Mouse (Mus musculus): ENCODE measurements around the gene Cartpt. TPM values are rescaled to one million over a fixed set of nuclear protein-coding genes. Genes with fewer than 3 reads are reported as not detected.
"Not testable (repeated sequence)": the region's sequence is repeated elsewhere in the genome, so short reads cannot be mapped to it uniquely, and the experiment has no call there.

Cartpt gene
- polyA plus RNA-seq, 1 experiment from 2014 or later: 0.33 TPM

GRCm38 (mm10) chr13:99857879-99858278, 43.0 kb downstream of the Cartpt start:
- Histone ChIP-seq H3K4me1 (ENCODE audit: insufficient read depth) (no peaks in the 10 kb centered on the region), H3K9me3 (ENCODE audit: low read depth, low read length) (no peaks in the 10 kb centered on the region), H3K4me3 (ENCODE audit: low read depth, low read length) (no peak overlapping the region), H3K27me3 (ENCODE audit: insufficient read depth, low read length) (no peaks in the 10 kb centered on the region), H3K4me2 (no peak overlapping the region), H3K36me3 (ENCODE audit: insufficient read depth) (no peaks in the 10 kb centered on the region), H3K27ac (ENCODE audit: low read depth) (no peak overlapping the region), H3K9ac (no peak overlapping the region)
- ATAC-seq (ENCODE audit: insufficient read depth) (peak; percentile 44; the same call in 1 of the 2 replicates), DNase-seq (peak; percentile 75)
- 44% methylated on average over 2 of the region's 2 CpGs for WGBS
- TF ChIP-seq CTCF (IDR thresholded peaks at IDR 0.05; ENCODE audit: low read depth): no peak

- Histone ChIP-seq H3K4me3 (ENCODE audit: low read depth, low read length) (no peak overlapping the region), H3K4me1 (ENCODE audit: insufficient read depth) (no peaks in the 10 kb centered on the region), H3K9me3 (ENCODE audit: low read depth, low read length) (no peaks in the 10 kb centered on the region), H3K9ac (no peak overlapping the region), H3K36me3 (ENCODE audit: insufficient read depth) (no peaks in the 10 kb centered on the region), H3K4me2 (no peak overlapping the region), H3K27ac (ENCODE audit: low read depth) (no peak overlapping the region), H3K27me3 (ENCODE audit: insufficient read depth, low read length) (no peaks in the 10 kb centered on the region)
- 79% methylated on average over 9 of the region's 9 CpGs for WGBS
- ATAC-seq (ENCODE audit: insufficient read depth): no peak
- no peak for DNase-seq
- TF ChIP-seq CTCF (IDR thresholded peaks at IDR 0.05; ENCODE audit: low read depth): no peak
Measured at GRCm38 (mm10) chr13:99857336-99857735, 43.6 kb downstream of the Cartpt start.

GRCm38 (mm10) chr13:99855229-99855628, 45.7 kb downstream of the Cartpt start:
- ATAC-seq (ENCODE audit: insufficient read depth): no peak

GRCm38 (mm10) chr13:99853131-99853530, 47.8 kb downstream of the Cartpt start:
- no peak overlapping the region for H3K9ac ChIP-seq
- no peak overlapping the region for H3K4me3 ChIP-seq (ENCODE audit: low read depth, low read length)
- no peaks in the 10 kb centered on the region for H3K9me3 ChIP-seq (ENCODE audit: low read depth, low read length)
- 80% methylated on average over 2 of the region's 2 CpGs for WGBS
- no peak overlapping the region for H3K27ac ChIP-seq (ENCODE audit: low read depth)
- no peak overlapping the region for H3K4me2 ChIP-seq
- no peaks in the 10 kb centered on the region for H3K4me1 ChIP-seq (ENCODE audit: insufficient read depth)
- H3K36me3 ChIP-seq (ENCODE audit: insufficient read depth): no peaks in the 10 kb centered on the region
- DNase-seq (no peak), ATAC-seq (ENCODE audit: insufficient read depth) (no peak)
- TF ChIP-seq CTCF (IDR thresholded peaks at IDR 0.05; ENCODE audit: low read depth): no peak
- H3K27me3 ChIP-seq (ENCODE audit: insufficient read depth, low read length): no peaks in the 10 kb centered on the region

More at GRCm38 (mm10) chr13:99855229-99855628, 45.7 kb downstream of the Cartpt start:
- no peak for DNase-seq
- TF ChIP-seq CTCF (IDR thresholded peaks at IDR 0.05; ENCODE audit: low read depth): no peak
- WGBS: 73% methylated on average over 5 of the region's 5 CpGs
- Histone ChIP-seq H3K4me2 (no peak overlapping the region), H3K4me1 (ENCODE audit: insufficient read depth) (no peaks in the 10 kb centered on the region), H3K27me3 (ENCODE audit: insufficient read depth, low read length) (no peaks in the 10 kb centered on the region), H3K27ac (ENCODE audit: low read depth) (no peak overlapping the region), H3K36me3 (ENCODE audit: insufficient read depth) (no peaks in the 10 kb centered on the region), H3K4me3 (ENCODE audit: low read depth, low read length) (no peak overlapping the region), H3K9me3 (ENCODE audit: low read depth, low read length) (no peaks in the 10 kb centered on the region), H3K9ac (no peak overlapping the region)

GRCm38 (mm10) chr13:99852416-99852815, 48.5 kb downstream of the Cartpt start:
- not testable (repeated sequence) for ATAC-seq (ENCODE audit: insufficient read depth); H3K4me1 ChIP-seq (ENCODE audit: insufficient read depth); H3K9ac ChIP-seq; H3K9me3 ChIP-seq (ENCODE audit: low read depth, low read length); H3K4me3 ChIP-seq (ENCODE audit: low read depth, low read length); H3K4me2 ChIP-seq; H3K36me3 ChIP-seq (ENCODE audit: insufficient read depth); H3K27me3 ChIP-seq (ENCODE audit: insufficient read depth, low read length); DNase-seq; H3K27ac ChIP-seq (ENCODE audit: low read depth)
- 54% methylated on average over 3 of the region's 3 CpGs for WGBS

GRCm38 (mm10) chr13:99851026-99851425, 49.9 kb downstream of the Cartpt start:
- H3K9ac ChIP-seq: no peak overlapping the region
- no peaks in the 10 kb centered on the region for H3K9me3 ChIP-seq (ENCODE audit: low read depth, low read length)
- H3K4me2 ChIP-seq: no peak overlapping the region; the same call in 1 of the 2 replicates
- no peaks in the 10 kb centered on the region for H3K27me3 ChIP-seq (ENCODE audit: insufficient read depth, low read length)
- ATAC-seq (ENCODE audit: insufficient read depth) (no peak), DNase-seq (peak; percentile 57)
- H3K4me1 ChIP-seq (ENCODE audit: insufficient read depth): no peaks in the 10 kb centered on the region
- no peak for TF ChIP-seq CTCF (IDR thresholded peaks at IDR 0.05; ENCODE audit: low read depth)
- H3K27ac ChIP-seq (ENCODE audit: low read depth): 0 out of 2 replicates have a peak overlapping the region, but pooled peaks have one; percentile 2
- H3K4me3 ChIP-seq (ENCODE audit: low read depth, low read length): no peak overlapping the region
- no peaks in the 10 kb centered on the region for H3K36me3 ChIP-seq (ENCODE audit: insufficient read depth)
- WGBS: 25% methylated on average over 4 of the region's 4 CpGs

GRCm38 (mm10) chr13:99849597-99849996, 51.3 kb downstream of the Cartpt start:
- TF ChIP-seq CTCF (IDR thresholded peaks at IDR 0.05; ENCODE audit: low read depth): peak; percentile 66
- H3K4me1 ChIP-seq (ENCODE audit: insufficient read depth): no peaks in the 10 kb centered on the region
- DNase-seq: peak; percentile 70
- H3K4me2 ChIP-seq: no peak overlapping the region
- H3K36me3 ChIP-seq (ENCODE audit: insufficient read depth): no peaks in the 10 kb centered on the region
- H3K4me3 ChIP-seq (ENCODE audit: low read depth, low read length): no peak overlapping the region
- H3K27me3 ChIP-seq (ENCODE audit: insufficient read depth, low read length): no peaks in the 10 kb centered on the region
- no peaks in the 10 kb centered on the region for H3K9me3 ChIP-seq (ENCODE audit: low read depth, low read length)
- no peak for ATAC-seq (ENCODE audit: insufficient read depth)
- H3K27ac ChIP-seq (ENCODE audit: low read depth): no peak overlapping the region
- no peak overlapping the region for H3K9ac ChIP-seq
- 36% methylated on average over 15 of the region's 15 CpGs for WGBS

Other genes with a start within 250 kb of the Cartpt start
- gene Mccc2, start 114.5 kb upstream of the Cartpt start, polyA plus RNA-seq (2014; fragmentation: Nextera tagmentation; extraction: Ambion mirVana): 44.6 and 46.9 TPM in 2 replicates
- 24.0 and 27.7 TPM in 2 replicates for gene Bdp1, start 203.0 kb upstream of the Cartpt start, polyA plus RNA-seq (2014; fragmentation: Nextera tagmentation; extraction: Ambion mirVana)
- gene Serf1, start 206.9 kb upstream of the Cartpt start, polyA plus RNA-seq (2014; fragmentation: Nextera tagmentation; extraction: Ambion mirVana): 134 and 142 TPM in 2 replicates
- 61.4 and 63.6 TPM in 2 replicates for gene Smn1, start 223.8 kb upstream of the Cartpt start, polyA plus RNA-seq (2014; fragmentation: Nextera tagmentation; extraction: Ambion mirVana)